Mouse (Mus musculus): Measurements from ENCODE around the gene Trappc6a. TPM values are rescaled to one million over a fixed set of nuclear protein-coding genes. Genes with fewer than 3 reads are reported as not detected.

Gene Trappc6a
- polyA plus RNA-seq, 1 experiment: 62.3 TPM

- Histone ChIP-seq H3K4me3 (ENCODE audit: insufficient read depth, low read depth, low read length) (peak within 1 kb of the TSS; percentile 54), H3K4me1 (ENCODE audit: control insufficient read depth, insufficient read depth, low read length) (no peaks in the 10 kb centered on the region), H3K36me3 (ENCODE audit: control insufficient read depth, insufficient read depth, low read length) (no peaks in the 10 kb centered on the region), H3K27me3 (replicated peaks; ENCODE audit: control insufficient read depth, insufficient read depth, low read length) (no peaks in the 10 kb centered on the region), H3K27ac (ENCODE audit: insufficient read depth, low read depth, low read length) (peak within 1 kb of the TSS; percentile 89)
- DNase-seq: peak; percentile 73
- no peak for TF ChIP-seq CTCF (conservative IDR thresholded peaks at IDR 0.05; ENCODE audit: insufficient read depth, insufficient read length, low read depth, low read length)
- TF ChIP-seq POLR2A (IDR thresholded peaks at IDR 0.05; ENCODE audit: low read depth, low read length): no peak
- 60% methylated on average over 6 of the region's 6 CpGs for WGBS
Measured at GRCm38 (mm10) chr7:19462884-19463381, 45.3 kb upstream of the Trappc6a start, which contains the start of gene Exoc3l2. Gene Exoc3l2 (plus strand): TSS chr7:19463331.

DNA sequence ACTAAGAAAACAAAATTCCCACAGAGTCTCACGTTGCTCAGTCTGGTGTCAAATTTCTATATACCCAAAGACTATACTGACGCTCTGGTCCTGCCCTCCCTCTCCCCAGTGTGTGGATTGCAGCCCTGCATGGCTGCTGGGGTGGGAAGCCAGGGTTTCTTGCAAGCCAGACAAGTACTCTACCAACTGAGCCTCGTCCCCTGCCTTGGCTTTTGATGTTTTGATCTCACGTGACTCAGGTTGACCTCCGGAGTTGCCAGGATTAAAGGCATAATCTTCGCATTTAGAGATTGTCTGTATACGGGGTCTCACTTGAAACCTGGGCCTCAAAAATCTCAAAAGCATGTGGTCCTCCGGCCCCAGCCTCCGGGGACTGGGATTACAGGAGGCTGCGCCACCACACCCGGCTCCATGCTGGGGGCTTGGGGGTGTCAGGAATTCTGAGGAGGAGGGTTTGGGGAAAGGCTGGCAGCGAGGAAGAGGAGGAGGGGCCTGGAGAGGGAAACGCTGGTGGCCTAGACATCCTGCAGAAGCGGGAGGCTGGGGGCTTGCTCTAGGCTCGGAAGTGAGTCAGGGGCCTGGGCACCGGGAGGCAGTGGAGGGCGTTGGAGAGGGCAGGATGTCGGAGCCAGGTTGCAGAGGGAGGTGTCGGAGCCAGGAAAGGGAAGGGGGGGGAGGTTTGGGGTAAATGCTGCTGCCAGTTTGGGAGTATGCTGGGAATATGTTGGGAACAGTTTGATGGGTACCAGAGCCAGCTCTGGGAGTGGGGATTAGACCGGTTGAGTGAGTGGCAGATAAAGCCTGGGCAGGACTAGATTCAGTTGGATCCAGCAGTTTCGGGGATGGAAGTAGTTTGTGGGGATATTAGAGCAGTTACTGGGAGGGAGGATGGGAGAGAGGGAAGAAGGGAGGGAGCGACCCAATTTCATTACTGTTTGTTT, 43.6 kb upstream of the Trappc6a start:
- H3K4me3 ChIP-seq (ENCODE audit: insufficient read depth, low read depth, low read length): peak overlapping the region; percentile 54
- peak overlapping the region; percentile 73 for H3K27ac ChIP-seq (ENCODE audit: insufficient read depth, low read depth, low read length)
- H3K4me1 ChIP-seq (ENCODE audit: control insufficient read depth, insufficient read depth, low read length): no peaks in the 10 kb centered on the region
- H3K27me3 ChIP-seq (replicated peaks; ENCODE audit: control insufficient read depth, insufficient read depth, low read length): no peaks in the 10 kb centered on the region
- TF ChIP-seq POLR2A (IDR thresholded peaks at IDR 0.05; ENCODE audit: low read depth, low read length): no peak
- no peak for TF ChIP-seq CTCF (conservative IDR thresholded peaks at IDR 0.05; ENCODE audit: insufficient read depth, insufficient read length, low read depth, low read length)
- no peak for DNase-seq
- H3K36me3 ChIP-seq (ENCODE audit: control insufficient read depth, insufficient read depth, low read length): no peaks in the 10 kb centered on the region
- 31% methylated on average over 22 of the region's 22 CpGs for WGBS

- Histone ChIP-seq H3K27me3 (replicated peaks; ENCODE audit: control insufficient read depth, insufficient read depth, low read length) (no peaks in the 10 kb centered on the region), H3K36me3 (ENCODE audit: control insufficient read depth, insufficient read depth, low read length) (no peaks in the 10 kb centered on the region), H3K4me1 (ENCODE audit: control insufficient read depth, insufficient read depth, low read length) (no peaks in the 10 kb centered on the region), H3K27ac (ENCODE audit: insufficient read depth, low read depth, low read length) (peak overlapping the region; percentile 79), H3K4me3 (ENCODE audit: insufficient read depth, low read depth, low read length) (peak overlapping the region; percentile 54)
- 58% methylated on average over 5 of the region's 5 CpGs for WGBS
- TF ChIP-seq CTCF (conservative IDR thresholded peaks at IDR 0.05; ENCODE audit: insufficient read depth, insufficient read length, low read depth, low read length): no peak
- TF ChIP-seq POLR2A (IDR thresholded peaks at IDR 0.05; ENCODE audit: low read depth, low read length): no peak
- peak; percentile 78 for DNase-seq
Measured at GRCm38 (mm10) chr7:19466602-19467145, 41.5 kb upstream of the Trappc6a start.

GRCm38 (mm10) chr7:19467638-19468037, 40.6 kb upstream of the Trappc6a start:
- 33% methylated on average over 6 of the region's 6 CpGs for WGBS

GRCm38 (mm10) chr7:19468279-19468678, 39.9 kb upstream of the Trappc6a start:
- Histone ChIP-seq H3K4me3 (ENCODE audit: insufficient read depth, low read depth, low read length) (no peak overlapping the region), H3K27ac (ENCODE audit: insufficient read depth, low read depth, low read length) (peak overlapping the region; percentile 49), H3K27me3 (replicated peaks; ENCODE audit: control insufficient read depth, insufficient read depth, low read length) (no peaks in the 10 kb centered on the region), H3K36me3 (ENCODE audit: control insufficient read depth, insufficient read depth, low read length) (no peaks in the 10 kb centered on the region), H3K4me1 (ENCODE audit: control insufficient read depth, insufficient read depth, low read length) (no peaks in the 10 kb centered on the region)
- no peak for DNase-seq
- TF ChIP-seq CTCF (conservative IDR thresholded peaks at IDR 0.05; ENCODE audit: insufficient read depth, insufficient read length, low read depth, low read length) (no peak), POLR2A (IDR thresholded peaks at IDR 0.05; ENCODE audit: low read depth, low read length) (no peak)
- 56% methylated on average over 12 of the region's 12 CpGs for WGBS

More at GRCm38 (mm10) chr7:19467638-19468037, 40.6 kb upstream of the Trappc6a start:
- Histone ChIP-seq H3K36me3 (ENCODE audit: control insufficient read depth, insufficient read depth, low read length) (no peaks in the 10 kb centered on the region), H3K27ac (ENCODE audit: insufficient read depth, low read depth, low read length) (peak overlapping the region; percentile 79), H3K27me3 (replicated peaks; ENCODE audit: control insufficient read depth, insufficient read depth, low read length) (no peaks in the 10 kb centered on the region), H3K4me1 (ENCODE audit: control insufficient read depth, insufficient read depth, low read length) (no peaks in the 10 kb centered on the region), H3K4me3 (ENCODE audit: insufficient read depth, low read depth, low read length) (no peak overlapping the region)
- DNase-seq: peak; percentile 74
- TF ChIP-seq CTCF (conservative IDR thresholded peaks at IDR 0.05; ENCODE audit: insufficient read depth, insufficient read length, low read depth, low read length): no peak
- no peak for TF ChIP-seq POLR2A (IDR thresholded peaks at IDR 0.05; ENCODE audit: low read depth, low read length)

- TF ChIP-seq POLR2A (IDR thresholded peaks at IDR 0.05; ENCODE audit: low read depth, low read length) (no peak), CTCF (conservative IDR thresholded peaks at IDR 0.05; ENCODE audit: insufficient read depth, insufficient read length, low read depth, low read length) (no peak)
- DNase-seq: no peak
- H3K4me3 ChIP-seq (ENCODE audit: insufficient read depth, low read depth, low read length): no peak overlapping the region
- H3K36me3 ChIP-seq (ENCODE audit: control insufficient read depth, insufficient read depth, low read length): no peaks in the 10 kb centered on the region
- H3K4me1 ChIP-seq (ENCODE audit: control insufficient read depth, insufficient read depth, low read length): no peaks in the 10 kb centered on the region
- H3K27me3 ChIP-seq (replicated peaks; ENCODE audit: control insufficient read depth, insufficient read depth, low read length): no peaks in the 10 kb centered on the region
- 22% methylated on average over 23 of the region's 23 CpGs for WGBS
- peak overlapping the region; percentile 1; the same call in 1 of the 2 replicates for H3K27ac ChIP-seq (ENCODE audit: insufficient read depth, low read depth, low read length)
Measured at GRCm38 (mm10) chr7:19469404-19469803, 38.8 kb upstream of the Trappc6a start.

DNA sequence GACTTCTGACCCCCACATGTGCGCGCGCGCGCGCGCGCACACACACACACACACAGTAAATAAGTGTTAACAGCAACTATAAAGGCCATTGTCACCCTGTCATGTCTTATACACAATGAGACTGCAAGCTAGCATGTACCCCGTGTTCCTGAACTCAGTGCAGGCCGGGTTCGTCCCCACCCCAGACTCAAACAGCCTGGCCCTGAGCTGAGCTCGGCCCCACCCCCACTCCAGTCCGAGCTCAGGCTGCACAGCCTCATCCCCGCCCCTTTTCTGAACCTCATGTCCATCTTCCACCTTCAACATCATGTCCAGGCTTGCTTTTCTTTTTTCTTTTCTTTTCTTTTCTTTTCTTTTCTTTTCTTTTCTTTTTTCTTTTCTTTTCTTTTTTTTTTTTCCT, 37.9 kb upstream of the Trappc6a start:
- WGBS: 33% methylated on average over 14 of the region's 14 CpGs
- TF ChIP-seq CTCF (conservative IDR thresholded peaks at IDR 0.05; ENCODE audit: insufficient read depth, insufficient read length, low read depth, low read length) (no peak), POLR2A (IDR thresholded peaks at IDR 0.05; ENCODE audit: low read depth, low read length) (no peak)
- peak; percentile 57 for DNase-seq
- Histone ChIP-seq H3K36me3 (ENCODE audit: control insufficient read depth, insufficient read depth, low read length) (no peaks in the 10 kb centered on the region), H3K27ac (ENCODE audit: insufficient read depth, low read depth, low read length) (no peak overlapping the region), H3K4me1 (ENCODE audit: control insufficient read depth, insufficient read depth, low read length) (no peaks in the 10 kb centered on the region), H3K27me3 (replicated peaks; ENCODE audit: control insufficient read depth, insufficient read depth, low read length) (no peaks in the 10 kb centered on the region), H3K4me3 (ENCODE audit: insufficient read depth, low read depth, low read length) (no peak overlapping the region)

Measured in kidney, adult 2 months (tissue).